In the genomic region with DNA sequence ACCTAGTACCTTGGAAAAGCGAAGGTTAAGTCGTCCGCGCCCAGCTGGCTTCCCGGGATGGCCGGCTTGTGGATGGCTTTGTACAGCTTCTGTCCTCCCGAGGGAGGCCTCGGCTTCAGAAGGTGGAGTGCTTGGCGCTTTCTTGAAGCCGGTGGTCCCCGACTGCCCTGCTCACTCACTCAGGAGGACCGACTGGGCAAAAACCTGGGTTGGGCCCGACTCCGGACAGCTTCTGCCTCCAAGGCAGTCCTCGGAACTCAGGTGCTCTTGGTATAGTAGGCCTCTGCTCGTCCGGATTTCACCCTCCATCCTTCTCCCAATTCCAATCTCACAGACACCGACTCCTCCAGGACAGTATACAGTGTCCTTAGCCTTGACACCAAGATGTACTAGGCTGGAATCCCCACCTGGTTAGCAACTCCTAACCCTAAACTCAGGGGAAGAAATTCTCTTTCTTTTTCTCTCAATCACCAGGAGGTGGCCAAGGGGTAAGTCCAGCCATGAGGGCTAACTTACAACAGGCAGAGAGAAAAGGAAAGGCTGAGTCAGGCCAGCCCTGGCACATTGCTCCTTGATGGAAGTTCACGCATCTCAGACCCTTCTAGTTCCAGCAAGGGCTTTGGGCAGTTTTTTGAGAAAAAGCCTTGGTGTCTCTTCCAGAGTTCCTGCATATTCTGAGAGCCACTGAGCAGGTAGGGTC, we compare ENCODE assay signal across 11 mouse cellular contexts. TPM values are rescaled to one million over a fixed set of nuclear protein-coding genes. Genes with fewer than 3 reads are reported as not detected.
A peak's percentile ranks its signal among the peaks of the same experiment; 100 is the strongest.
DNase-seq lines count a peak whose midpoint lies in the region; ATAC-seq and TF ChIP-seq lines count a peak whose summit lies in the region.
"Had no signal": no experiment of that assay in that cellular context is flagged by ENCODE, and none has a peak within 500 bp of the region (broad histone marks: within the 10 kb centered on the region; RNA-seq: fewer than 3 reads in every experiment).

No protein-coding gene starts in this region.

- DNase-seq in midbrain, embryonic 10.5 days (ENCODE audit: low spot score) = peak; percentile 45
- no peak for DNase-seq in stomach, postnatal 0 days (ENCODE audit: low spot score)
- no peak for DNase-seq in ovary, postnatal 36 days (ENCODE audit: low spot score)
- DNase-seq: cerebellum, adult 18-20 months; kidney, postnatal 10 days; lung, adult 18-20 months; spleen, adult 18-20 months had no signal

- peaks cover 99% of the 10 kb centered on the region for H3K27me3 ChIP-seq in heart, embryonic 13.5 days (replicated peaks)
- peaks cover 84% of the 10 kb centered on the region for H3K27me3 ChIP-seq in heart, embryonic 11.5 days (ENCODE audit: control insufficient read depth, insufficient read depth, low read length)
- H3K27me3 ChIP-seq in midbrain, embryonic 10.5 days (ENCODE audit: low read depth, poor library complexity, severe bottlenecking) = peaks cover 100% of the 10 kb centered on the region
- H3K27me3 ChIP-seq in midbrain, embryonic 13.5 days = peaks cover 100% of the 10 kb centered on the region
- H3K27me3 ChIP-seq in embryonic facial prominence, embryonic 15.5 days = peaks cover 60% of the 10 kb centered on the region
- H3K27me3 ChIP-seq in stomach, postnatal 0 days (ENCODE audit: control insufficient read depth, insufficient read depth, low read length) = peaks cover 5% of the 10 kb centered on the region; the same call in 1 of the 2 replicates

- 9% methylated on average over 19 of the region's 19 CpGs for WGBS in heart, embryonic 13.5 days
- 4% methylated on average over 19 of the region's 19 CpGs for WGBS in heart, embryonic 11.5 days (ENCODE audit: insufficient replicate concordance)
- WGBS in midbrain, embryonic 10.5 days = under 1% methylated on average over 19 of the region's 19 CpGs
- WGBS in midbrain, embryonic 13.5 days = 1% methylated on average over 19 of the region's 19 CpGs
- 19% methylated on average over 19 of the region's 19 CpGs for WGBS in embryonic facial prominence, embryonic 15.5 days
- WGBS in stomach, postnatal 0 days = 23% methylated on average over 19 of the region's 19 CpGs

- H3K27ac ChIP-seq in heart, embryonic 13.5 days (replicated peaks) = no peak overlapping the region
- H3K27ac ChIP-seq in heart, embryonic 11.5 days (ENCODE audit: low read depth, low read length) = no peak overlapping the region
- no peak overlapping the region for H3K27ac ChIP-seq in midbrain, embryonic 10.5 days (replicated peaks)
- no peak overlapping the region for H3K27ac ChIP-seq in midbrain, embryonic 13.5 days
- H3K27ac ChIP-seq in embryonic facial prominence, embryonic 15.5 days (replicated peaks) = no peak overlapping the region
- H3K27ac ChIP-seq in stomach, postnatal 0 days (replicated peaks) = no peak overlapping the region

- ATAC-seq in heart, embryonic 13.5 days (ENCODE audit: extremely low read depth, insufficient number of reproducible peaks, low FRiP score, low TSS enrichment) = no peak
- no peak for ATAC-seq in heart, embryonic 11.5 days (replicated peaks; ENCODE audit: insufficient number of reproducible peaks, low FRiP score, low TSS enrichment)
- ATAC-seq in midbrain, embryonic 13.5 days = no peak
- ATAC-seq in embryonic facial prominence, embryonic 15.5 days (ENCODE audit: insufficient number of reproducible peaks, low FRiP score, low TSS enrichment, low read depth) = no peak
- ATAC-seq in stomach, postnatal 0 days (ENCODE audit: low FRiP score, low TSS enrichment) = no peak

- H3K9me3 ChIP-seq in heart, embryonic 13.5 days = no peaks in the 10 kb centered on the region
- H3K9me3 ChIP-seq in heart, embryonic 11.5 days (replicated peaks; ENCODE audit: control insufficient read depth, low read length) = no peaks in the 10 kb centered on the region
- no peaks in the 10 kb centered on the region for H3K9me3 ChIP-seq in midbrain, embryonic 10.5 days (replicated peaks)
- H3K9me3 ChIP-seq in midbrain, embryonic 13.5 days = no peaks in the 10 kb centered on the region
- H3K9me3 ChIP-seq in embryonic facial prominence, embryonic 15.5 days (replicated peaks) = no peaks in the 10 kb centered on the region
- H3K9me3 ChIP-seq in stomach, postnatal 0 days (ENCODE audit: control insufficient read depth, low read length) = no peaks in the 10 kb centered on the region

- TF ChIP-seq CTCF in stomach, postnatal 0 days (IDR thresholded peaks at IDR 0.05; ENCODE audit: low read depth) = no peak

- TF ChIP-seq EP300 in stomach, postnatal 0 days (optimal IDR thresholded peaks at IDR 0.05) = no peak

- peaks cover 29% of the 10 kb centered on the region for H3K4me1 ChIP-seq in heart, embryonic 13.5 days
- H3K4me1 ChIP-seq in heart, embryonic 11.5 days (ENCODE audit: control insufficient read depth, insufficient read depth, low read length) = peaks cover 7% of the 10 kb centered on the region
- H3K4me1 ChIP-seq in midbrain, embryonic 10.5 days = peaks cover 22% of the 10 kb centered on the region
- H3K4me1 ChIP-seq in midbrain, embryonic 13.5 days (replicated peaks) = peaks cover 5% of the 10 kb centered on the region; the same call in 1 of the 2 replicates
- H3K4me1 ChIP-seq in embryonic facial prominence, embryonic 15.5 days = peaks cover 17% of the 10 kb centered on the region
- H3K4me1 ChIP-seq in stomach, postnatal 0 days (replicated peaks; ENCODE audit: control insufficient read depth, insufficient read depth) = no peaks in the 10 kb centered on the region

- no peak overlapping the region for H3K9ac ChIP-seq in heart, embryonic 13.5 days
- H3K9ac ChIP-seq in heart, embryonic 11.5 days (ENCODE audit: low read depth, low read length) = no peak overlapping the region
- no peak overlapping the region for H3K9ac ChIP-seq in midbrain, embryonic 13.5 days (replicated peaks)
- no peak overlapping the region for H3K9ac ChIP-seq in embryonic facial prominence, embryonic 15.5 days
- no peak overlapping the region for H3K9ac ChIP-seq in stomach, postnatal 0 days (ENCODE audit: low read length)

- H3K4me2 ChIP-seq in heart, embryonic 13.5 days = peak overlapping the region; percentile 68
- no peak overlapping the region for H3K4me2 ChIP-seq in heart, embryonic 11.5 days
- no peak overlapping the region for H3K4me2 ChIP-seq in midbrain, embryonic 13.5 days (replicated peaks)
- peak overlapping the region; percentile 25 for H3K4me2 ChIP-seq in embryonic facial prominence, embryonic 15.5 days (replicated peaks)
- peak overlapping the region; percentile 46; the same call in 1 of the 2 replicates for H3K4me2 ChIP-seq in stomach, postnatal 0 days (replicated peaks; ENCODE audit: low read depth)

- peak overlapping the region; percentile 44 for H3K4me3 ChIP-seq in heart, embryonic 13.5 days
- no peak overlapping the region for H3K4me3 ChIP-seq in heart, embryonic 11.5 days (ENCODE audit: low read depth, low read length)
- H3K4me3 ChIP-seq in midbrain, embryonic 10.5 days = no peak overlapping the region
- H3K4me3 ChIP-seq in midbrain, embryonic 13.5 days (replicated peaks) = no peak overlapping the region
- peak overlapping the region; percentile 3; the same call in 1 of the 2 replicates for H3K4me3 ChIP-seq in embryonic facial prominence, embryonic 15.5 days (replicated peaks)
- no peak overlapping the region for H3K4me3 ChIP-seq in stomach, postnatal 0 days (ENCODE audit: low read depth, low read length)

- no peaks in the 10 kb centered on the region for H3K36me3 ChIP-seq in heart, embryonic 13.5 days
- no peaks in the 10 kb centered on the region for H3K36me3 ChIP-seq in heart, embryonic 11.5 days (ENCODE audit: control insufficient read depth, insufficient read depth, low read length)
- H3K36me3 ChIP-seq in midbrain, embryonic 10.5 days = no peaks in the 10 kb centered on the region
- no peaks in the 10 kb centered on the region for H3K36me3 ChIP-seq in midbrain, embryonic 13.5 days
- no peaks in the 10 kb centered on the region for H3K36me3 ChIP-seq in embryonic facial prominence, embryonic 15.5 days
- no peaks in the 10 kb centered on the region for H3K36me3 ChIP-seq in stomach, postnatal 0 days (ENCODE audit: control insufficient read depth, insufficient read depth, low read length)

RNA-seq across cellular contexts. Expression of a gene that starts 7.1 kb away (rescaled TPM):
- 0.27 and 0.39 TPM in 2 replicates for polyA plus RNA-seq in heart, embryonic 13.5 days (2015; fragmentation: Nextera tagmentation; extraction: Ambion mirVana)
- polyA plus RNA-seq in heart, embryonic 11.5 days (2014; fragmentation: Nextera tagmentation; extraction: Ambion mirVana) = 1.5 and 2.1 TPM in 2 replicates
- polyA plus RNA-seq in midbrain, embryonic 10.5 days (2016; fragmentation: Nextera tagmentation; extraction: Ambion mirVana) = 1.6 and 3.0 TPM in 2 replicates
- polyA plus RNA-seq in midbrain, embryonic 13.5 days (2015; fragmentation: Nextera tagmentation; extraction: Ambion mirVana) = 0.30 and 0.31 TPM in 2 replicates
- 8.2 and 10.7 TPM in 2 replicates for polyA plus RNA-seq in embryonic facial prominence, embryonic 15.5 days (2015; fragmentation: Nextera tagmentation; extraction: Ambion mirVana)
- polyA plus RNA-seq in stomach, postnatal 0 days (2015; fragmentation: Nextera tagmentation; extraction: Ambion mirVana) = 2.6 and 4.0 TPM in 2 replicates

Comparison
In these comparisons a context has a peak if more than half of its experiments do, and no peak if none do; other contexts are left out.
1. H3K4me2 ChIP-seq: peak in heart, embryonic 13.5 days (single experiment), embryonic facial prominence, embryonic 15.5 days (single experiment) and stomach, postnatal 0 days (single experiment); none in heart, embryonic 11.5 days (single experiment) and midbrain, embryonic 13.5 days (single experiment).
2. H3K4me3 ChIP-seq: peak in heart, embryonic 13.5 days (single experiment) and embryonic facial prominence, embryonic 15.5 days (single experiment); none in heart, embryonic 11.5 days (single experiment), midbrain, embryonic 10.5 days (single experiment), midbrain, embryonic 13.5 days (single experiment) and stomach, postnatal 0 days (single experiment).